Mouse (Mus musculus) olfactory bulb, adult 2 months (tissue): ENCODE data around the gene Sgce. TPM values are rescaled to one million over a fixed set of nuclear protein-coding genes. Genes with fewer than 3 reads are reported as not detected.
A peak's percentile ranks its signal among the peaks of the same experiment; 100 is the strongest.
"Not testable (repeated sequence)": the region's sequence is repeated elsewhere in the genome, so short reads cannot be mapped to it uniquely, and the experiment has no call there.

Source experiments
- H3K27ac ChIP-seq: fragments of 200-500 bp; 2 replicates; pipeline ENCODE4 v1.5.1; 2012; ENCODE audit warnings: low read depth, low read length; ENCODE audit not compliant: insufficient read depth
- H3K4me1 ChIP-seq: fragments of 200-500 bp; 2 replicates; pipeline ENCODE4 v1.6.1; 2012; ENCODE audit warnings: low read length; ENCODE audit not compliant: control insufficient read depth, insufficient read depth
- H3K4me3 ChIP-seq: fragments of 200-500 bp; 2 replicates; pipeline ENCODE4 v1.5.1; 2012; ENCODE audit warnings: mild to moderate bottlenecking, low read depth, low read length, moderate library complexity; ENCODE audit not compliant: insufficient read depth
- CTCF ChIP-seq: fragments of 200-500 bp; IDR thresholded peaks from 2 replicates; pipeline ENCODE4 v1.5.1; 2012; ENCODE audit warnings: low read depth, mild to moderate bottlenecking, low read length, moderate library complexity; ENCODE audit not compliant: insufficient read depth
- POLR2A ChIP-seq: fragments of 200-500 bp; IDR thresholded peaks from 2 replicates; pipeline ENCODE4 v1.6.1; 2012; ENCODE audit warnings: mild to moderate bottlenecking, low read depth, low read length, moderate library complexity; ENCODE audit not compliant: insufficient read depth
- WGBS: fragments of 180-500 bp; shearing (Covaris S2); methylation state at CpG from one replicate; pipeline ENCODE4 v1.1.7; 2018; 5-methylcytosine and 5-hydroxymethylcytosine counted together
- polyA plus RNA-seq: library from polyadenylated mRNA; stranded (reverse); fragments of >200 nt; gene quantifications from 2 replicates; pipeline ENCODE4 v1.2.4, GENCODE M21; 2012; ENCODE audit warnings: low replicate concordance; ENCODE audit not compliant: missing spikeins, insufficient read depth, insufficient read length

The Sgce gene
- polyA plus RNA-seq, result not detected in 2 replicates

DNA sequence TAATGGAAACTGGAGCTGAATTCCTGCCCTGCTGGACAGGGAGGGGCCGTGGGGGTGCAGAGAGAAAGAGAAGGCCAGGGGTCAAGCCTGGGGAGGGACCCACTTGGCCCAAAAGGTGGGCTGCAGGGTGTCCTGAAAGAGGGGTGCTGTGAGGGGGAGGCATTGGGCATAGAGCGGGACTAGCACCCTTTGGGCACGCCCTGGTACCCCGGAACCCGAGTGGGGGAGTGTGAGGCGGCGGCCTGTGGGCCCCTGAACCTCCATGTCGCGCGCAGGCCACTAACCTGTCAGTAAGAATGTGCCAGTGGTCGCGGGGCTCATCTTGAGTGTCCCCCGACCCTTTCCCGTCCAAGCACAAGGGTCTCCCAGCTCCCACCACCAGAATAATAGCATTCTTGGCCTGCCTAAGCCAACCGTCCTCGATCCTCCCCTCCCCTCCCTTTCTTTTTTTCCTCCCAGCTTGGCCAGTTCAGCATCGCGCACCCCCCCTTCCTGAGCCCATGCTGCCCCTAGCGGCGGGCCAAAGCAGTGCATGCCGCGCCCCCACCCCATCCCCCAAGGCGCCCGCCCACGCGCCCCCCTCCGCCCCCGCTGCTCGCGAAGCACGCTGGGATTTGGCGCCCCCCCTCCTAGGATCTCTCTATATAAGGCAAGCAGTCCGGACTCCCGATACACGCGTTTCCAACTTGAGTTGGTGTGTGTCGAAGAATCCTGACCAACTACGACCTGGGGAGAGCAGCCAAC lies at the start of gene Sgce, which contains the start of gene Peg10:
Gene Sgce (minus strand): TSS at position 512 of the 744 bp plus-strand sequence.
Gene Peg10 (plus strand): TSS at position 611 of the 744 bp plus-strand sequence.
- TF ChIP-seq POLR2A (no peak), CTCF (no peak)
- H3K4me1 ChIP-seq, result peaks cover 4% of the 10 kb centered on the region; the same call in 1 of the 2 replicates
- WGBS, result 53% methylated on average over 38 of the region's 38 CpGs
- H3K4me3 ChIP-seq, result peak within 1 kb of the TSS; percentile 54
- H3K27ac ChIP-seq, result peak within 1 kb of the TSS; percentile 65

DNA sequence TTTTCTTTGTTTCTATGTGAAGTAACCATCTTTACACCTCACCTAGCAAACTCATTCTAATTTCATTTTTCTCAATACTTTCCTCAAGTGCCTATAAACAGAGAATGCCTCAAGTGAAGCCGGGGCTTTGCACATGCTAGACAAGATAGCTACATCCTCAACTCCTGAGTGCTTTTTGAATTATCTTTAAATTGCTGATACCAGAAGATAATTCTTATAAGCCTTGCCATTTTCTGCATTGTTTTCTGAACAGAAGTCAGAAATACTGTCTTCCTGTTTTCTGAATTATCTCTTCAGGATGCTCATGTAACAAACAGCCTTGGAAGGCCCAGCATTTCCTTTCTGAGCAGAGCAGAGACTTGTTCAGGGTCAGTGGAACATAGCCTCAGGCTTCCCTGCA lies 49.3 kb upstream of the Sgce start:
- no peak overlapping the region for H3K27ac ChIP-seq
- no peak overlapping the region for H3K4me3 ChIP-seq
- no peaks in the 10 kb centered on the region for H3K4me1 ChIP-seq
- 98% methylated on average over 1 of the region's 1 CpGs for WGBS
- TF ChIP-seq POLR2A (no peak), CTCF (no peak)

DNA sequence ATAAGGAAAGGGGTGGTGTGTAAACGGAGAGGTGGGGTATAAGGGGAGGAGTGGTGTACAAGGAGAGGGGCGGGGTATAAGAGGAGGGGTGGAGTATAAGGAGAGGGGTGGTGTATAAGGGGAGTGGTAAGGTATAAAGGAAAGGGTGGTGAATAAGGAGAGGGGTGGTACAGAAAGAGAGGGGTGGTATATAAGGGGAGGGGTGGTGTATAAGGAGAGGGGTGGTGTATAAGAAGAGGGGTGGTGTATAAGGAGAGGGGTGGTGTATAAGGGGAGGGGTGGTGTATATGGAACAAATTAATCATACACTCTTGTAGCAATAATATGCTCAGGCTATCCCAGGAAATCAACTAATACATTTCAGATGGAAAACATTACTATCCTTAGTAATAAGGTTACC lies 15.2 kb upstream of the Sgce start:
- no peak overlapping the region for H3K27ac ChIP-seq
- H3K4me1 ChIP-seq, result no peaks in the 10 kb centered on the region
- WGBS, result 43% methylated on average over 2 of the region's 2 CpGs
- no peak overlapping the region for H3K4me3 ChIP-seq
- TF ChIP-seq CTCF, result no peak
- TF ChIP-seq POLR2A, result no peak

DNA sequence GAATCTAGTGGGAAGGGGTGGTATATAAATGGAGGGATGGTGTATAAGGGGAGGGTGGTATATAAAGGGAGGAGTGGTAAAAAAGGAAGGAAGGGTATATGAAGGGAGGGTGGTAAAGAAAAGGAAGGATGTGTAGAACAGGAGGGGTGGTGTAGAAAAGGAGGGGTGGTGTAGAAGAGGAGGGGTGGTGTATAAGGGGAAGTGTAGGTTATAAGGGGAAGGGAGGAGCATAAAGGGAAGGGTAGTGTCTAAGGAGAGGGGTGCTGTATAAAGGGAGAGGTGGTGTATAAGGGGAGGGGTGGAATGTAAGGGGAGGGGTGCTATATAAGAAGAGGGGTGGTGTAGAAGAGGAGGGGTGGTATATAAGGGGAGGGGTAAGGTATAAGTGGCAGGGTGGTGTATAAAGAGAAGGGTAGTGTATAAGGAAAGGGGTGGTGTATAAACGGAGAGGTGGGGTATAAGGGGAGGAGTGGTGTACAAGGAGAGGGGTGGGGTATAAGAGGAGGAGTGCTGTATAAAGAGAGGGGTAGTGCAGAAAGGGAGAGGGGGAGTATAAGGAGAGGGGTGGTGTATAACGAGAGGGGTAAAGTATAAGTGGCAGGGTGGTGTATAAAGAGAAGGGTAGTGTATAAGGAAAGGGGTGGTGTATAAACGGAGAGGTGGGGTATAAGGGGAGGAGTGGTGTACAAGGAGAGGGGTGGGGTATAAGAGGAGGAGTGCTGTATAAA lies 14.6 kb upstream of the Sgce start:
- not testable (repeated sequence) for H3K27ac ChIP-seq, H3K4me3 ChIP-seq, H3K4me1 ChIP-seq
- WGBS, result 40% methylated on average over 3 of the region's 3 CpGs

DNA sequence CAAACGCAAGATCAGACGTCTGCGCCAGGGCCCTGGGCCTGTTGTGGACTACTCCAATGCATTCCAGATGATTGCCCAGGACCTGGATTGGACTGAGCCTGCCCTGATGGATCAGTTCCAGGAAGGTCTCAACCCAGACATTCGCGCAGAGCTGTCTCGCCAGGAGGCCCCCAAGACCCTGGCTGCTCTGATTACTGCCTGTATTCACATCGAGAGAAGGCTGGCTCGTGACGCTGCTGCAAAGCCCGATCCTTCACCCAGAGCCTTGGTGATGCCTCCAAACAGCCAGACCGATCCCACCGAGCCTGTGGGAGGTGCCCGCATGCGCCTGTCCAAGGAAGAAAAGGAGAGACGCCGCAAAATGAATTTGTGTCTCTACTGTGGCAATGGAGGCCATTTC lies 7.9 kb upstream of the Sgce start:
- H3K4me1 ChIP-seq, result no peaks in the 10 kb centered on the region
- TF ChIP-seq POLR2A, result no peak
- TF ChIP-seq CTCF, result no peak
- 97% methylated on average over 16 of the region's 16 CpGs for WGBS
- H3K27ac ChIP-seq, result no peak overlapping the region
- no peak overlapping the region for H3K4me3 ChIP-seq

DNA sequence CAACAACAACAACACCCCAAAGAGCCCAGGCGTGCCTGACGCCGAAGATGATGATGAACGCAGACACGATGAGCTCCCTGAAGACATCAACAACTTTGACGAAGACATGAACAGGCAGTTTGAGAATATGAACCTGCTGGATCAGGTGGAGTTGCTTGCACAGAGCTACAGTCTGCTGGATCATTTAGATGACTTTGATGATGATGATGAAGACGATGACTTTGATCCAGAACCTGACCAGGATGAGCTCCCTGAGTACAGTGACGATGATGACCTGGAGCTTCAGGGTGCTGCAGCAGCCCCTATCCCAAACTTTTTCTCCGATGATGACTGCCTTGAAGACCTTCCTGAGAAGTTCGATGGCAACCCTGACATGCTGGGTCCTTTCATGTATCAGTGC lies 7.3 kb upstream of the Sgce start:
- no peaks in the 10 kb centered on the region for H3K4me1 ChIP-seq
- no peak overlapping the region for H3K4me3 ChIP-seq
- no peak overlapping the region for H3K27ac ChIP-seq
- WGBS, result 98% methylated on average over 10 of the region's 10 CpGs
- TF ChIP-seq CTCF (no peak), POLR2A (no peak)

DNA sequence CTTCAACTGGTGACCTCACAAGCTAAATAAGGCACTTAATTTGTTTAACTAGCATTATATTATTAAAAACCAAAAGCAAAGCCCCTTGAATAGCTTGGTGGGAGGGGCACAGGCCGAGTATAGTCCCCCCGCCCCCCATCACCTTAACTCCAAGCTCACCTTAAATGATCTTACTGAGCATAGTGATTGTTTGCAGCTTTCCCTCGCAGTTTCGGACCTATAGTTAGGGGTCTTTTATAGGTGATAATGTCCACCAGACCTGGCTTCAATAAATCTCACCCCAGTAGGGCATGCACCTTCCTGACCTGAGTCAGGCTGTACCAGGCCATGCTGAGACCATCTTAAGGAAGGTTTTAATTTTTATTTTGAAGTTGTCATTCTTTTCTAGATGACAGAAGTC lies 4.3 kb upstream of the Sgce start:
- H3K27ac ChIP-seq, result no peak overlapping the region
- H3K4me3 ChIP-seq, result no peak overlapping the region
- TF ChIP-seq CTCF (no peak), POLR2A (no peak)
- WGBS, result 84% methylated on average over 4 of the region's 4 CpGs
- peaks cover 4% of the 10 kb centered on the region; the same call in 1 of the 2 replicates for H3K4me1 ChIP-seq

DNA sequence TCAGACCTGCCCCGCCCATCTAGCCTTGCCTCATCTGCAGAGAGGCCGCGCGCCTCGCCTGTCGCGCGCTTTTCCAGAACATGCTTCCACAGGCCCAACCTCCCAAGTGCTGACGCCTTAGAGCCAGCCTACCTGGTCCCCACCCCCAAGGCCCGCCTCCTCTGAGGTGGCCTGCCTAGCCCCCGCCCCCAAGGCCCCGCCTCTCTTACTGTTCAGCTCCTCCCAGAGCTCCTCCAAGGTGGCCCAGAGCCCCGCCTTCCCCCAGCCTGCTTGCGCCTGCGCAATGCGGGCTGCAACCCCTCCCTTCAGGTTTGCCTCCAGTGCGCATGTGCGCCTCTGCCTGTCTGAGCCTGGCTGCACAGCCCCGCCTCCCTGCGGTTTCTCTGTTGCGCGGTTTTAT lies 2.1 kb upstream of the Sgce start:
- Histone ChIP-seq H3K27ac (no peak overlapping the region), H3K4me3 (peak overlapping the region; percentile 54), H3K4me1 (peaks cover 4% of the 10 kb centered on the region; the same call in 1 of the 2 replicates)
- 54% methylated on average over 21 of the region's 22 CpGs for WGBS
- TF ChIP-seq CTCF (no peak), POLR2A (no peak)

DNA sequence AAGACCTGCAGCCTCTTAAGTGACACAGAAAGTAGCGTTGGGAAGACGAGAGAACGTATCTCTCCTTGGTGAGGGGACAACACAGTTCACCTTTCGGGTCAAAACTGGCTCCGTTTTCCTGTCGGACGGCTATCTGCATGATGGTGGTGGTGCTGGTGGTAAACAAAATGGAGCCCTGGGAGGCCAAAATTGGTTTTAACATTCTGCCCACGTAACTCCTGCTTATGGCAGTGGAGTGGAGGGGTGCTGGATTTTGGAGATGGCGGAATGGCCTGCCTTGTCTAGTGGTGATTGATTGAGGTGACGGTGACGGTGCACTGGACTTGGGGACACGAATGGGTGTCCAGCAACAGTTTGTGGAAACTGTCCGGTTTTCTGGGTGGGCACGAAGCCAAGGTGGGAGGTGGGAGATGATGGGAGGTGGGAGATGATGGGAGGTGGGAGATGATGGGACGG lies 1.5 kb upstream of the Sgce start:
- Histone ChIP-seq H3K4me1 (peaks cover 4% of the 10 kb centered on the region; the same call in 1 of the 2 replicates), H3K4me3 (peak overlapping the region; percentile 54), H3K27ac (no peak overlapping the region)
- WGBS, result 51% methylated on average over 15 of the region's 15 CpGs
- TF ChIP-seq CTCF (no peak), POLR2A (no peak)
